Mouse (Mus musculus): Measurements from ENCODE around the gene Timm13. TPM values are rescaled to one million over a fixed set of nuclear protein-coding genes. Genes with fewer than 3 reads are reported as not detected.
A peak's percentile ranks its signal among the peaks of the same experiment; 100 is the strongest.

The Timm13 gene
- polyA plus RNA-seq, 1 experiment from 2014 or later: 308 TPM

GRCm38 (mm10) chr10:80915736-80916135 lies 15.0 kb upstream of the Timm13 start:
- H3K4me3 ChIP-seq: no peak overlapping the region
- H3K4me1 ChIP-seq: peaks cover 22% of the 10 kb centered on the region
- WGBS: 85% methylated on average over 4 of the region's 4 CpGs
- H3K9me3 ChIP-seq: no peaks in the 10 kb centered on the region
- H3K4me2 ChIP-seq (replicated peaks): no peak overlapping the region
- no peak for ATAC-seq (ENCODE audit: insufficient number of reproducible peaks, insufficient read depth, low FRiP score, low TSS enrichment)
- H3K9ac ChIP-seq: no peak overlapping the region
- no peaks in the 10 kb centered on the region for H3K27me3 ChIP-seq
- peaks cover 42% of the 10 kb centered on the region for H3K36me3 ChIP-seq
- H3K27ac ChIP-seq: no peak overlapping the region

DNA sequence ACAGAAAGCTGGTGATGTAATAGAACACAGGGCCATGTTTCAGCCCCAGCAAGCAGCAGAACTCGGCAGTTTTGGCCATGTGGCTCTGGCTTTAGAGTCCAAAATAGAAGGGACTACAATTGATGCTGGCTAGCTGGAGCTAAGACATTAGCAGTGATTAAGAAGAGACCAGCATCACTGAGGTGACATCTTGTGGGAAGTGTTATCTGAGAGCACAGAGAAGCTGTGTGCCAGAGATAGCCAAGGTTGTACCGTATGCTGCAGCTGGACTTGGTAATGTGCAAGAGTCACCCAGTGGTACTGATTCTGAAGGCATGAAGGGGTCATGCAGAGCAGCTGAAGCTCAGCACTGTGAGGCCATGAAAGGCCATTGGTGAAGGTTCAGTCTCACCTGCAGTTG lies 14.5 kb upstream of the Timm13 start:
- no peaks in the 10 kb centered on the region for H3K27me3 ChIP-seq
- no peak for ATAC-seq (ENCODE audit: insufficient number of reproducible peaks, insufficient read depth, low FRiP score, low TSS enrichment)
- no peaks in the 10 kb centered on the region for H3K9me3 ChIP-seq
- H3K27ac ChIP-seq: no peak overlapping the region
- H3K4me2 ChIP-seq (replicated peaks): no peak overlapping the region
- H3K36me3 ChIP-seq: peaks cover 47% of the 10 kb centered on the region
- 83% methylated on average over 2 of the region's 2 CpGs for WGBS
- no peak overlapping the region for H3K4me3 ChIP-seq
- H3K9ac ChIP-seq: no peak overlapping the region
- H3K4me1 ChIP-seq: peaks cover 22% of the 10 kb centered on the region

- peaks cover 22% of the 10 kb centered on the region for H3K4me1 ChIP-seq
- WGBS: 83% methylated on average over 5 of the region's 5 CpGs
- peaks cover 57% of the 10 kb centered on the region for H3K36me3 ChIP-seq
- no peak overlapping the region for H3K4me2 ChIP-seq (replicated peaks)
- H3K27ac ChIP-seq: no peak overlapping the region
- H3K27me3 ChIP-seq: no peaks in the 10 kb centered on the region
- H3K9ac ChIP-seq: no peak overlapping the region; the same call in 1 of the 2 replicates
- no peaks in the 10 kb centered on the region for H3K9me3 ChIP-seq
- ATAC-seq (ENCODE audit: insufficient number of reproducible peaks, insufficient read depth, low FRiP score, low TSS enrichment): no peak
- H3K4me3 ChIP-seq: no peak overlapping the region
Measured at GRCm38 (mm10) chr10:80914253-80914656, 13.5 kb upstream of the Timm13 start.

- Histone ChIP-seq H3K27ac (no peak overlapping the region), H3K36me3 (peaks cover 65% of the 10 kb centered on the region), H3K4me3 (no peak overlapping the region), H3K27me3 (no peaks in the 10 kb centered on the region), H3K9ac (no peak overlapping the region), H3K4me1 (peaks cover 19% of the 10 kb centered on the region), H3K4me2 (replicated peaks) (no peak overlapping the region), H3K9me3 (no peaks in the 10 kb centered on the region)
- no peak for ATAC-seq (ENCODE audit: insufficient number of reproducible peaks, insufficient read depth, low FRiP score, low TSS enrichment)
- WGBS: 86% methylated on average over 7 of the region's 8 CpGs
Measured at GRCm38 (mm10) chr10:80913364-80914011, 12.7 kb upstream of the Timm13 start.

DNA sequence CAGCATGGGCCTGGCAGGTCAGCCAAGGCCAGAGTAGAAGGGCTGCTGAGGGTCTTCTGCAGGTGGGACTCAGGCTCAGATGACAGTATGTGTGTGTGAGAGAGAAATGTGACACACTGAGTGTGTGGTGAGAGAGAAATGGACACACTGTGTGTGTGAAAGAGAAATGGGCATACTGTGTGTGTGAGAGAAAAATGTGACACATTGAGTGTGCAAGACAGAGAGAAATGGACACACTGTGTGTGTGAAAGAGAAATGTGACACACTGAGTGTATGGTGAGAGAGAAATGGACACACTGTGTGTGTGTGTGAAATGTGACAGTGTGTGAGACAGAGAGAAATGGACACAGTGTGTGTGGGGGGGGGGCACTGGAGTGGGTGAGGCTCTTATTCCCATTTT lies 11.1 kb upstream of the Timm13 start:
- Histone ChIP-seq H3K9ac (no peak overlapping the region), H3K27ac (no peak overlapping the region), H3K36me3 (peaks cover 80% of the 10 kb centered on the region), H3K9me3 (no peaks in the 10 kb centered on the region), H3K4me1 (peaks cover 9% of the 10 kb centered on the region), H3K4me2 (replicated peaks) (no peak overlapping the region), H3K27me3 (no peaks in the 10 kb centered on the region), H3K4me3 (no peak overlapping the region)
- ATAC-seq (ENCODE audit: insufficient number of reproducible peaks, insufficient read depth, low FRiP score, low TSS enrichment): no peak

DNA sequence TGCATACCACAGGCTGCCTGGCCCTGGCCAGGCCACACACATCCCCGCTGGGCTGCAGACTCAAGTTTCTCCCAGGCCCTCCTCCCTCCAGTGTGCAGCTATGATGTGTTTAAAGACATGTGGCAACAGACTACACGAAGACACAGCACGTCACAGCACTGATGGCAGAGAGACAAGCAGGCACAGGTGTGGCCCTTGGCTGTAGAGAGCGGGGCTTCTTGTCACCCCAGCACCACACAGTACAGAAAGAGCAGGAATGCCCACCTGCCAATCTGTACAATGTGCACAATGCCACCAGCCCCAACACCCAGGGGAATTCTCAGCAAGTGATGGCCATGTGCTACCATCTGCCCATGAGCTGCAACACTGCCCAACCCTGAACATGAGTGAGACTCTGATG lies 10.6 kb upstream of the Timm13 start:
- peaks cover 3% of the 10 kb centered on the region; the same call in 1 of the 2 replicates for H3K4me1 ChIP-seq
- H3K27me3 ChIP-seq: no peaks in the 10 kb centered on the region
- no peaks in the 10 kb centered on the region for H3K9me3 ChIP-seq
- H3K36me3 ChIP-seq: peaks cover 83% of the 10 kb centered on the region
- 0 out of 2 replicates have a peak, but pooled peaks have one; percentile 10 for ATAC-seq (ENCODE audit: insufficient number of reproducible peaks, insufficient read depth, low FRiP score, low TSS enrichment)
- no peak overlapping the region for H3K9ac ChIP-seq
- 94% methylated on average over 4 of the region's 4 CpGs for WGBS
- no peak overlapping the region for H3K27ac ChIP-seq
- no peak overlapping the region for H3K4me3 ChIP-seq
- H3K4me2 ChIP-seq (replicated peaks): no peak overlapping the region

GRCm38 (mm10) chr10:80909375-80910162 lies 8.8 kb upstream of the Timm13 start:
- peaks cover 90% of the 10 kb centered on the region for H3K36me3 ChIP-seq
- WGBS: 93% methylated on average over 22 of the region's 22 CpGs
- H3K4me2 ChIP-seq (replicated peaks): no peak overlapping the region

DNA sequence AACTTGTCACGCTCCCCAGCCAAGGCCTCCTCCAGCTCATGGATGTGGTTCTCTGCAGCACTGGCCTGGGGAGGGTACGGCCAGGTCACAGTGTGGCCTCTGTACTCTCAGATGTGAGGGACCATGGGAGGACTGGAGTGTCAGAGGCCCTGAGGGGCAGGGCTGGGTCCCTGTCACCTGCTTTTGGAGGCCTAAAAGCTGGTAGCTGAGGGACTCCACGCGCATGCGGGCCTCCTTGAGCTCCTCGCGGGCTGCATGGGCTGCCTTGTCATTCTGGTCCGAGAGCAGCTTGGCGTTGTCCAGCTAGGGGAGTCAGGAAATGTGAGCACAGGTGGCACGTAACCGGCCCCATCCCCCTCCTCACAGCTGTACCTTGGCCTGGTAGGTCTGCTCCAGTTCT lies 3.9 kb upstream of the Timm13 start:
- Histone ChIP-seq H3K27ac (no peak overlapping the region), H3K9ac (no peak overlapping the region), H3K4me2 (replicated peaks) (no peak overlapping the region), H3K4me3 (no peak overlapping the region), H3K27me3 (no peaks in the 10 kb centered on the region), H3K36me3 (peaks cover 72% of the 10 kb centered on the region), H3K4me1 (peaks cover 7% of the 10 kb centered on the region), H3K9me3 (no peaks in the 10 kb centered on the region)
- WGBS: 92% methylated on average over 11 of the region's 11 CpGs
- no peak for ATAC-seq (ENCODE audit: insufficient number of reproducible peaks, insufficient read depth, low FRiP score, low TSS enrichment)

More at GRCm38 (mm10) chr10:80909375-80910162, 8.8 kb upstream of the Timm13 start:
- no peaks in the 10 kb centered on the region for H3K27me3 ChIP-seq
- no peak overlapping the region for H3K27ac ChIP-seq
- H3K4me3 ChIP-seq: no peak overlapping the region
- no peak overlapping the region for H3K9ac ChIP-seq
- no peaks in the 10 kb centered on the region for H3K4me1 ChIP-seq
- H3K9me3 ChIP-seq: no peaks in the 10 kb centered on the region
- no peak for ATAC-seq (ENCODE audit: insufficient number of reproducible peaks, insufficient read depth, low FRiP score, low TSS enrichment)

DNA sequence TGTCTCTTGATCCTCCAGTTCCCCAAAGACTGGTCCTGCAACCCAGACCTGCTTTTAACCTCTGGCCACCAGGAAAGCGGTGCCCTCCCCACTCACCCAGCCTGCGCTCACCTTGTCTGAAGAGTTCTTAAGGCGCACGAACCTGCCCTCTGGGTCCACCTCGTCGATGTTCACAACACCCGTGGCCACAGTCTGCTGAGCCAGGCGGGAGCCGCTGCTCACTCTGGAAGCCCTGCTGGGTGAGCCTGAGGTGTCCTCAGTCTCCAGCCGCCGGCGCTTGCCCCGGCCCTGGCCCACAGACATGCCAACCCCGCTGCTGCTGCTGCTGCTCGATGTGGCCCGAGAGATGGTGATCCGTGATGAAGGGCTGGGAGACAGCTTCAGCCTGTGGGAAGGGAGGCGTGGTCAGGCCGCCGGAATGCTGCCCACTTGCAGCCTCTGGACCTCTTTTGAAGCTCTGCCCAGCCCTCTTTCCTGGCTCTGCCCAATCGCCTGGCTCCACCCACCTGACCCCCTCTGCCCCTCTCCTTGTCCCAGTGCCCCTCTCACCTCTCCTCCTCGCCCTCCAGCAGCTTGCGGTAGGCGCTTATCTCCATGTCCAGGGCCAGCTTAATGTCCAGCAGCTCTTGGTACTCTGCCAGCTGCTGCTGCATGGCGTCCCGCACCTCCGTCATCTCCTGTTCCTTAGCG lies 3.4 kb upstream of the Timm13 start:
- 89% methylated on average over 28 of the region's 28 CpGs for WGBS
- H3K4me2 ChIP-seq (replicated peaks): no peak overlapping the region
- no peak overlapping the region for H3K9ac ChIP-seq
- no peak overlapping the region for H3K27ac ChIP-seq
- H3K36me3 ChIP-seq: peaks cover 69% of the 10 kb centered on the region
- no peak overlapping the region for H3K4me3 ChIP-seq
- ATAC-seq (ENCODE audit: insufficient number of reproducible peaks, insufficient read depth, low FRiP score, low TSS enrichment): no peak
- no peaks in the 10 kb centered on the region for H3K9me3 ChIP-seq
- peaks cover 12% of the 10 kb centered on the region for H3K4me1 ChIP-seq
- H3K27me3 ChIP-seq: no peaks in the 10 kb centered on the region

- Histone ChIP-seq H3K27ac (no peak overlapping the region), H3K9me3 (no peaks in the 10 kb centered on the region), H3K4me3 (no peak overlapping the region), H3K4me1 (peaks cover 14% of the 10 kb centered on the region), H3K9ac (no peak overlapping the region), H3K36me3 (peaks cover 65% of the 10 kb centered on the region), H3K27me3 (no peaks in the 10 kb centered on the region), H3K4me2 (replicated peaks) (no peak overlapping the region)
- no peak for ATAC-seq (ENCODE audit: insufficient number of reproducible peaks, insufficient read depth, low FRiP score, low TSS enrichment)
- WGBS: 86% methylated on average over 10 of the region's 10 CpGs
Measured at GRCm38 (mm10) chr10:80903282-80903681, 2.5 kb upstream of the Timm13 start.

DNA sequence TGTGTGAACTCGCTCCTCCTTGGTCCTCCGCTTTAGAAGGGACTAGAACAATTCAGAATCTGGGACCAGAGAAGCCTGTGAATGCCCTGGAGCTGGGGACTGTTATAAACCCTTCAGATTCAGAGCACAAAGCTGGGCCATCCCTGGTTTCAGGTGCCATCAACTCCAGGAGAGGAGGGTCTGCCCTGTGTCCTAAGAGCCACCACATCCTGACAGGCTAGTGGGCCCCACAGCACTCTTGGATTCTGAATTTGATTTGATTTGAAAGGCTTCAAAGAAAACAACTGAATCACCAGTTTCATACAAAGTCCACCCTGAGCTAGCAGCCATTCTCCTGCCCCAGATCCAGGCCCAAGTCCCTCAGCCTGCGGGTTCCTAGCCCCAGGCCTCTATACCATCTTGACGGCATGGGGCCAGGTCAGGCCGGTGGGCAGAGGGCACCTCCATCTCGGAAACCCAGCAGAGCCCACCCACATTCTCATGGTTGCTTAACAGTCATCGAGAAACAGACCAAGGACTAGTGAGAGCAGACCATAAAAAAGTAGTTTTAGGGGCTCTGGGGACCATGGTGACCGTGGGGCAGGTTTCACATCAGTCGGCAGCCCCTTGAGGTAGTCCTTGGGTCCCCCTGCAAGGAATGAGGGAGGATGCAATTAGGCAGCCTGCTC lies 1.6 kb upstream of the Timm13 start:
- Histone ChIP-seq H3K4me3 (no peak overlapping the region), H3K4me1 (peaks cover 19% of the 10 kb centered on the region), H3K4me2 (replicated peaks) (no peak overlapping the region), H3K27ac (no peak overlapping the region), H3K36me3 (peaks cover 57% of the 10 kb centered on the region), H3K27me3 (no peaks in the 10 kb centered on the region), H3K9me3 (no peaks in the 10 kb centered on the region), H3K9ac (no peak overlapping the region)
- 94% methylated on average over 9 of the region's 9 CpGs for WGBS
- no peak for ATAC-seq (ENCODE audit: insufficient number of reproducible peaks, insufficient read depth, low FRiP score, low TSS enrichment)
